Mouse (Mus musculus) thymus, postnatal 0 days (tissue): ENCODE results near the gene Nodal. TPM values are rescaled to one million over a fixed set of nuclear protein-coding genes. Genes with fewer than 3 reads are reported as not detected.
A peak's percentile ranks its signal among the peaks of the same experiment; 100 is the strongest.

Experiments used
- DNase-seq: peaks from one replicate; pipeline ENCODE4 v3.0.0-alpha.2; 2015; ENCODE audit warnings: low spot score
- polyA plus RNA-seq: library from polyadenylated mRNA; unstranded; fragments of >200 nt; fragmentation: Nextera tagmentation; extraction: Ambion mirVana; gene quantifications from 2 replicates; pipeline ENCODE4 v1.2.1, GENCODE M21; 2015

Gene Nodal
- 0.08 TPM in 2 replicates for polyA plus RNA-seq

DNA sequence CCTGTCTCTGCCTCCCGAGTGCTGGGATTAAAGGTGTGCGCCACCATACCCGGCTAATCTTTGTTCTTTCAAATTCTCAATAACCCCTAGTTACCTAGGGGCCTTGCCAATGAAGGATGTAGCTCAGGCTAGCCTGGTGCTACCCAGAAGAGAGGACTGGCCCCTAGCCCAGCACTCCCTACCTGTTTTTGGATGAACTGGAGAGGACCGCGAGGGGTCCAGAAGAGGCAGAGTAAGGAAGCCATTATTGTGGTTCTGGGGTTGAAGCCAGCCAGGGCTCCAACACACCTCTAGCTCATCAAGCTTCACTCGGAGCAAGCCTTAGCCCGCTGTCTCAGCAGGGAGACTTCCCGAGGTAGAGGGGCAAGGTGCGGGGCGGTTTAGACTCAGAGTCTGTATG is at the start of gene Nodal:
Nodal (plus strand) TSS at position 301 of the 400 bp plus-strand sequence.
- DNase-seq: no peak

DNA sequence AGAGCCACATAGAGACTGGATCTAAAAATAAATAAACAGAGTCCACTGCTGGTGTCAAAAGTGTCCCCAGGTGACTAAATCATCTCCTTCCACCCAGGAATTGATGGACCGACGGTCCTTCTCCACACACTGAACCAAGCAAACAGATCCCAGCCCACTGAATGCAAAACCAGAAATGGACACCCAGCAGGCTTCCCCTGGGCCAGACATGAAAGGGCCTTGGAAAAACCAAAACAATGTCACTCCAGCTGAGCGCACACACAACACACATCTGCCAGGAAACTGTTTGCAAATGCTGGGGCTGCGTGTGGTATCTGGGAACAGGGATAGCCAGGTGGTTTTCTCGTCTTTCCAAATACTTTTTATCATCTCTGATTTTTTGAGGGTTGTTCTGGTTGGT is 48.0 kb upstream of the Nodal start:
- DNase-seq: no peak

DNA sequence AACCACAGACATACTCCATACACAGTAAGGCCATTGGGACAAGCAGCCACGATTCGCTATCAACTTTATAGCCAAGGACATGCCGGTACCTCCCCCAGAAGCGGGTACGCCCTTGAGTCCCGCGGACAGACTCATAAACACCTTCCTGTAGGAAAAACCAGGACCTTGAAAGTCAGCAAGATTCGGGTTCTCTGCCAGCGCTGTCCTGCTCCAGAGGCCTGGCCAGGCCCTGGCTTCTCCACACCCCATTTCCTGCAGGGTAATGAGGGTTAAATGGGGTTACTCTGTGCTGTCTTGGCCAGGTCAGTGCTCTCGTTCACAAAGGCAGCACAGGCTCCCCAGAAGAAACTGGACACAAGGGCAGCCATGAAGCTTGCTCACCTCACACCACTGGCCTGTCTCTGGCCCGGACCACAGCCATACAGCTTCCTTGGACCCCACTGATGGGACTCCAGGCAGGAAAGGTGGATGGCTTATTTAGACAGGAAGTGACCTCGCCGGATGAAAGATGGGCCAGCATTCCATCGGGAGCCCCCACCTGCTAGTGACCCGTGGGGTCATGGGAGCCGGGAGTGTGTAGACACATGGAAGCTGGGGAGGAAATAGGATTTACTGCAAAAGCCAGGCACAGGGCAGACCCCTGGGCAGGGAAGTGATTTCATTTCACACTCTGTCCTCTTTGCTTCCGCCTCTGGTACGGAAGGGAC is 47.3 kb upstream of the Nodal start:
- no peak for DNase-seq

DNA sequence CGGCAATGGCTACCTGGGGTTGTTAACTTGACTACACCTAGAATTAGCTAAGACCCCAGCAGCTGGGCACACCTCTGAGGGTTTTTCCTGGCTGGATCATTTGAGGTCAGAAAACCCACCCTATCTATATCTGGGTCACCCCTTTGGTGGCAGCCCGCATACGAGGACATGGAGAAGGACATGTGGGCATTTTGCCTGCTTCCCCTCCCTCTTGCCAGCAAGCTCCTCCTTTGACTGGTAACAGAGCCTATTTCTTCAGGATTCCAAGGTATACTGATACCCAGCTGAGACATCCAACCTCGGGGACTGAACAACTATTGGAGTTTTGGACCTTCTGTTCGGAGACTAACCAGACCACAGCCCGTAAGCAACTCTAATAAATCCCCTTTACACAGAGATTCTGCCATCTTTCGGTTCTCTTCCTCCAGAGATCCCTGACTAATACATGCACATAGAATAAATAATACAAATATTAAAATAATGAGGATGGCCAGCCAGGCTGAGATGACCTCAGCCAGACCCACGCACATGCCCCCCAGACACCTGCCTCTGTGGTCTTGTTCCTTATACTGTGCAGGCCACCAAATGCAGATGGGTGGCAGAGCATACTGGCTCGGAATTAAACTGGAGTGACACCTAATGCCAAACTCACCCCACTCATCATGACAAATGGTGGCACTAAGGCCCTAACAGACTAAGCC is 45.7 kb upstream of the Nodal start:
- DNase-seq: no peak

DNA sequence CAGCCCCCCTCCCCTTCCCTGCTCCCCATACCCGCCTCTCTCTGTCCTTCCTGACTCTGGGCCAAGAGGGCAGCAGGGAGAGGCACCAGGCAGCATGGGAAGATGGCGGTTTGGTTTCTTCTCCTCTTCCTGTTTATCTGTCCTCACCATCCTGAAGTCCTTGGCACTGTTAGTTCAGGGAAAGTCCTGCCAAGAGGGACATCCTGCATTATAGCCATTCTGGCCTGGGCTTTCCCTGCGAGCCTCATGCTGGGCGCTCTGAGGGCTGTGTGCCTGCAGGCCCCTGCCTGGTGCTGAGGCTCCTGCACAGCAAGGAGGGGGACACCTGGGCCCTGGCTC is 45.2 kb upstream of the Nodal start:
- no peak for DNase-seq

DNA sequence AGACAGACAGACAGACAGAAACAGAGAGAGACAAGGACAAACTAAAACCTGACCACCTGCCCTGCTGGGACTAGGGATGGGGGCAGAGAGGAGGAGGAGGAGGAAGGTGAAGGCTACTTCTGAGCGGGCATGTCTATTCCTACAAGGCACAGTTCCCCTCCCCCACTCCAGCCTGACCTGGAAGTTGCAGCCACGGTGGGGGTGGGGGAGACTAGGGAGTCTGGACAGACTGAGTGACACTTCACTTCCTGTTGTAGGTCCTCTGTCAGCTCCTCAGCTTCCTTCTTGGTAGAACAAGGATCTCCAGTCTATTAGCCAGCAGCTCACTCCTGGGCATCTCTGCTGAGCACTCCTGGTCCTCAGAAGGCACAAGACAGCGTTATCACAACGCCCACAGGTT is 43.7 kb upstream of the Nodal start:
- DNase-seq: no peak

DNA sequence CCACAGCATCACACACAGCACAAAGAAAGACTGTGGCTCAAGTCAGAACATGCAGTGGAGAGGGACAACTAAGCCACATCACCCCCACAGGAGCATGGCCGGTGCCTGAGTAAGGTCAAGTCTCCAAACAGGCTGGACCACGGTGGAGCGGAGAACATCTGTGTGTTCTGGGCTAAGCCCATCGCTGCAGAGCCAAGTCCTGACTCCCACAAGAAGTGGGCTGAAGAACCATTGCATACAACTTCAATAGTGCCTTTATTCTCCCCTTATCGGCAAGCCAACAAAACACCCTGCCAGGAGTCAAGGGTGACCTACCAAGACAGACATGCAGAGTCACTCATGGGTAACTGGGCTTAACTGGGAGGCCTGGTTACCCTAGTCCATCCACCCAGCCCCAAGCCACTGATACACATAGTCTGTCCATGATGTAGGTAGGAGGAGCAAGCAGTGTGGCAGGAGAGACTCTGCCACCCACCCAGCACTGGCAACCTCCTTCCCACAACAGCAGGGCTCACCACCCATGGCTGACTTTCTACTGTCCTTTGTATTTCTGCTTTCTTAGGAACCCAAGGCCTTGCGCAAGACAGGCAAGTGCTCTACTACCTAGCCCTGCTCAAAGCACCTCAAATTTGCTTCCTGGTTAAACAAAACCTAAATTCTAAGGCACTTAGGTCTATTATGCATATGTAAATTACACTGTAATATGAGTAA is 42.8 kb upstream of the Nodal start:
- no peak for DNase-seq

DNA sequence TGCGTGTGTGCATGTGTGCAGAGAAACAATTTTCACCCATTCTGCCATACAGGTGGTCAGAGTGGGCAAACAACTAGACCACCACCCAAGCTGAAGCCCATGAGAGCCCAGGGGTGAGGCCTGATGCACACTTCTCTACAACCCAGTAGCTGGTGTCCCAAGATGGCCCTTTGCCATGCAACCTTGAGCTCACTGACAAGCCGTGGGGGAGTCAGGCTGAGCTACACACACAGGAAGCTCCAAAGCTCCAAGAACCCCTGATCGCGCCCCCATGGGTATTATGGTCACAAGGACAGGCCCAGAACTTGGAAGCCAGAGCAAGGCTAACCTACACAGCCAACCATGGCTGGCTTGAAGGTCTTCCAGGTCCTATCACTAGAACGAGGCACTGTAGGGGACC is 39.7 kb upstream of the Nodal start:
- DNase-seq: no peak

DNA sequence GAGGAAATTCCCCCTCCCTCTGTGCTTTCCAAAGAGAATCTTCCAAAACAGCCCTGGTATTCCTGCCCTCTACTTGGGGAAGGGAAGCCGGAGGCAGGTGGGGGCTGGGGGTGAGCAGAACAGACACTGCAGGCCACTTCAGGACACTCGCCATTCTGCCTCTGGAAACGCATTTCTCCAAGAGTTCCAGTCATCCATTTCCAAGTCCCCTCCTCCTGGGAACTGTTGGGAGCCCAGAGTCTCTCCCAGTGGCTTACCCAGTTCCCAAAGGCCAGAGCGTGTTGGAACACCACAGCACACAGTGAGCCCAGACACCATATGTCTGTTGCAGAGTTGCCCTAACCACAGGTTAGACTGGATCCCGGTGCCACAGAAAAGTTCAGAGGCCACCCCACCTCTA is 39.1 kb upstream of the Nodal start:
- DNase-seq: no peak

DNA sequence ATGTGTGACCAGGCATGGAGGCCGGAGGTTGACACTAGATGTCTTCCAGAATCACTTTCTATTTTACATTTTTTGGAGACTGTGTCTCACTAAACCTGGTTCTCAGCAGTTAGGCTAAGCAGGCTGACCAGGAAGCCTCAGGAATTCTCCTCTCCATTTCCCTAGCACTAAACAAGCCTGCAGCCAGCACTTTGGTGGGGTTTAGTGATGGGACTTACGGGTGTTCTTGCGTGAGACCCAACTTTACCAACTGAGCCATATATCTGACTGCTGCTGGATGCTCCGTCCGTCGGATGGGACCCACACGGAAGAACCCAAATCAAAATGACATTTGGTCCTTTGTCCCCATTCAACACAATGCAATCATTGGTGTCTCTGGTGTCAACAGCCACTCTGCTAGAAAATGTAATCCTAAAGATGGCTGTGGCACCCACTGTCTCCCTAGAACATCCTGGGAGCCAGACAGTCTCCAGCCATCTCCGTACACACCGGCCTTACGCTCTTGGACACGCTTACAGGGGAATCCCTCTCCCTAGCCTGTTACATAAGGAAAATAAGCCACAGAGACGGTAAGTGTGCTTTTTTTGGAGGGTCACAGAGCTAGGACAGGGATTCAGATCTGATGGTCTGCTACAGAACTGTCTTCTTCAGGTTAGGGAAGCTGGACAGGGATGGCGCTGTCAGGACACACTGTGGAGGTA is 38.3 kb upstream of the Nodal start:
- DNase-seq: no peak

DNA sequence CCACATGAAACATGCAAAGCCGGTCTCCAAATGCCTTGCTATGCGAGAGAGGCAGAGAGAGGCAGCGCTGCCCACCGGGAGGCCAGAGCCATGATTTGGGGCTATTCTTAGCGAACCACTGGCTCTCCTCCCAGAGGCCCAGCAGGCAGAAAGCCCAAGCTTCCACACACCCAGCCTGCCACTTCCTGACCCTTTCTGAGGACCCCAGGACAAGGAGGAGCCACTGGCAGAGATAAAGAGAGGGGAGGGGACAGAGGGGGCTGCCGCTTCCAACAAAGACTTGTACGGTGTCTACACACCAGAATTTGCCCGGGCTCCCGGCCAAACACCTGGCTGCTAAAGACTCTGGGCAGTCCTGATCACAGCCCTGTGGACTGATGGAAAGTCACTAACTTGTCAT is 37.6 kb upstream of the Nodal start:
- no peak for DNase-seq

DNA sequence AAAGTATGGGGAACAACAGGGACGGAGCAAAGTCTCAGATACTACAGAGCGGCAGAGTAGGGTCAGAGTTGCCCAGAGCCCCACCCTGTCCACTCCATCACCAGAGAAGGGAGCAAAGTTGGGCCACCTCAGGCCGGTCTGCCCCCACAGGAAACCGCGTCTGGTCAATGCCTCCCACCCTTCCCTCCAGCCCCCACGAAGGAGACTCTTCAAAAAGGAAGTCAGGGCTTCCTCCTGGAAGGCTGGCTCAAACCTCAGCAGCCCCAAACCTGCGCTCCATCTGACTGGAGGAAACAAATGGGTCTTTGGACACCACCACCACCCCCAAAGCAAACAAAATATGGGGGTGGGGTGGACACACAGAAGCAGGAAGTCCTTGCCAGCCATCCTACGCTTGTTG is 35.9 kb upstream of the Nodal start:
- DNase-seq: no peak

DNA sequence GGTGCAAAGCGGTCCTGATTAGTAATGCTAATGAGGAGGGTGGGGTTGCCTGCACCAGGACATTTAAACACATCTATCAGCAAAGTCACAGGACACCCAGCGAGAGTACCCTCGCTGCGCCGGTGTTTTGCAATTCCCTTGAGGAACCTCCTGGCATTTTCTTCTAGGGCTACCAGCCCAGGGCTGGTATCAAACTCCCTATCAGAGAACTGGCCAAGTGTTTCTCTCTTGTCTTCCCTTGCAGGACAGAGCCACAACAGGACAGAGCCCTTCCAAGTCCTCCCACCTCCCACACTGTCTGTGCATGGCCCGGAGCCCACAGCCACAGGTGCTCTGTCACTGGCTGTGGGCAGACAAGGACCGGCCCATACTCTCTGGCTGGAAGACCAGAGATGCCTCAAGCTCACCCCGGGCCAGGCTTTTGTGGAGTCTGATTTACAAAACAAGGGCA is 35.5 kb upstream of the Nodal start:
- no peak for DNase-seq

DNA sequence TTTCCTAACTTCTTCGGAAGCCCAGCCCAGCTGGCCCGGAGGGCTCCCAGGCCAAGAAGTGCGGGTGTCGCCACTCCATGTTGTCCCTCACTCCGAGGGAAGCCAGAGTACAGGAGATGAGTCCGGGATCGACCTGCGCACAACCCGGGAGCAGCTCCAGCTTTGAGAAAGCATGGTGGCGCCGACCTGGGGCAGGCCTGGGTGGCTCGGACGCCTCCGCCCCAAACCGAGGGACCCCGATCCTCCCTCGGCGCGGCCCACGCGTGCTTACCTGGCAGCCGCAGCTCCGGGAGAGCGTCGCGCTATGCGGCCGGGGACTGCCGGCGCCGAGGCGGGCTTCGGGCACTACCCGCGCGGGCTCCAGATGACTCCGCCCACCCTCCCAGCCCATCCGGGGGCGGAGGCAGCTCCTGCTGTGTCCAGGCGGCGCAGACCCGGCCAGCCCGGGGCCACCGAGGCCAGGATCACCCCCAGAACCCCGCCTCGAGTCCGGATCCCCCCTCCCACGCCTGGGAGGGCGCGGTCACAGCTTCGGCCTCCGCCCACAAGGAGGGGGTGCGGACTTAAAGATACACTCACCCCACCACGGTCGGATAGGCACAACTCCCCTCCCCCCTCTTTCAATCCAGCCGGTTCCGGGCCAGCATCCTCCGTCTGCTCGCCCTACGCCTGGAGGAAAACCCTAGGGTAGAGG is 34.6 kb upstream of the Nodal start, which contains the start of gene Pald1:
Pald1 (minus strand) TSS at position 510 of the 694 bp plus-strand sequence.
- DNase-seq: peak; percentile 9

DNA sequence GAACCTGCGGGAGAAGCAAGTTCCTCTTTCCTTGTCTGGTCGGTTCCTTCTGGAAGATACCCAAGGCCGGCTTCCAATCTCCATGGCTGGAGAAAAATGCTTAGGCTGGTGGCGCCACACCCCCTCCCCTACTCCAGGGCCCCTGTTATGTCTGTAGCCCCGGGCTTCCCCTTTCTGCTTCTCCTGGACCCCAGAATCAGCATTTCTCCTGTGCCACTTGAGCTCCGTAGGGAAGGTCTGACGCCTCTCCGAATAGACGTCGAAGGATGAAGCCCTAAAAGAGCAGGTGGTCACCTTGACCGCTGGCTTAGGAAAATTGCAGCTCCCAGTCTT is 34.1 kb upstream of the Nodal start:
- DNase-seq: no peak

DNA sequence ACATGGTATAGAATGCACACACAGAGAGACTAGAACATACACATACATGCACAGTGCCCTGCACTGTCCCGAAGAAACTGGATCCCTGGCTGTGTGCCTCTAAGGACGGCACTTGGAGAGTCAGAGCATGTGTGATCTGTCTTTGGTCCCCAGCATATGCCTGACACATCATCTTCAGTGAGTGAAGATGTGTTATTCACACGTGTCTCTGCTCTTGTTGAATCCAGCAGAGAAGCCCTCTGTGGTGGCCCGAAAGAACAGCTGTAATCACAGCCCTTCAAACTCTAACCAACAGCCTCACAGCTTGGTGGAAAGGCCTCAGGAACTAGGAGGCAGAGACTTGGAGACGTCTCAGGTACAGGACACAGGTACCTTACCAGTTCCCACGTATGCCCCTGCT is 32.6 kb upstream of the Nodal start:
- no peak for DNase-seq

DNA sequence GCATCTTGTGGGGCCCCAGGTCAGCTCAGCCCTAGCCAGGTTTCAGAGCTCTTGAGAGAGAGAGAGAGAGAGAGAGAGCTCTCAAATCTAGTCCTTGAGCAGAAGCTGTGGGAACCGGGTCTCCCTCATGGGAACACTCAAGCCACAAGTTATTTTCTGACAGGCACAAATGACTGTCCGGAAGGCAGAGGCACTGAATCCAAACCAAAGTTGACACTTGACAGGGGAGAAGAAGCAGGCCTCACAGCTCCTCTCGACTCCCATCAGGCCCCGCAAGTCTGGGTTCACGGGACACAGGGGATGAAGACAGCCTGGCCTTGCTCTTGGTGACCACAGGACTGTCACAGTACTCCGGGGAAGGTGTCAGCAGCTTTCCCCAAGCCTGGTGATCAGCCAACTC is 31.5 kb upstream of the Nodal start:
- DNase-seq: no peak

DNA sequence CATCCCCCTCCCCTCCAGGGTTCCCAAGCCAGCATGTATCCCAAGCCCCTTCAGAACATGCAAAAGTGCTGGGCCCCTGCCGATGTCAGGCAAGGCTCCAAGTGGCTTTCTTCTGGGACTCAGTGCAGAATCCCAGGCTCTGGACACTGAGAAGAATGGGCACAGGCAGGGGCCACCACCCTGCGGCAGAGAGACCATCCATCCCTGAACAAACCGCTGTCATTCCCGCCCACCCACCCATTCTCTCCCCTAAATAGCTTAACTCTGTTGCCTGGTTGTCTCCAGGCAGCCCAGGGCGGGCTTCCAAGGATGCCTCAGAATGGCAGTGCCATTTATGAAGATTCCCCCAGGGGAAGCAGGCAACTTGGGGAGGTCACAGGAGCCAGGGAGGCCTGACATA is 28.8 kb upstream of the Nodal start:
- DNase-seq: no peak

DNA sequence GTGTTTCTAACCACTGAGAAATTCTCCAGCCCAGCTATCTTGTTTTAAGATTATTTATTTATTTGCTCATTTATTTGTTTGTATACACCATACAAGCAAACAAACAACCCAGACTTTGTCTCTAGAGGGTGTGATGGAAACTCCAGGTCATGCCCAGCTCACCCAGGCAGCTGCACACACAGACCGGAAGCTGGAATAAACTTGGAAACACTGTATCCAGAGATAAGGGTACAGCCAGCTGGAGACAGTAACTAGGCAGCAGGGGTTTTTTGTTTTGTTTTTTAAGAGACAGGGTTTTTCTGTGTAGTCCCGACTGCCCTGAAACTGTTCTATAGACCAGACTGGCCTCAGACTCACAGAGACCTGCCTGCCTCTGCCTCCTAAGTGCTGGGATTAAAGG is 27.6 kb upstream of the Nodal start:
- no peak for DNase-seq

DNA sequence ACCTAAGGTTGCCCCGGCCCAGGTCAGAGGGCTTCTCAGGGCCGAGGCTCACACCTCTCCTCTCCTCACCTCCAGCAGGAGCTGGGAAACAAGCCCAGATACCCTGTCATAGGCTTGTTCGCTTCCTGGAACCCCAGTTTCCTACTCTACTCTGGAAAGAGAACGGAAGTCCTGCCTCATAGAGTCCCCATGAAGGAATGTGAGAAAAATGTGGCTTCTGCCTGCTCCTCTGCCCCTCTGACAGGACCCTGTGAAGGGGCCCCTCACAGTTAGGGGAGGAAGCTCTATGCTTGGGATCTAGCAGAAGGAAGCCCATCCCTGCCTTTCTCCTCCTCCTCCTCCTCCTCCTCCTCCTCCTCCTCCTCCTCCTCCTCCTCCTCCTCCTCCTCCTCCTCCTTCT is 25.2 kb upstream of the Nodal start:
- no peak for DNase-seq

DNA sequence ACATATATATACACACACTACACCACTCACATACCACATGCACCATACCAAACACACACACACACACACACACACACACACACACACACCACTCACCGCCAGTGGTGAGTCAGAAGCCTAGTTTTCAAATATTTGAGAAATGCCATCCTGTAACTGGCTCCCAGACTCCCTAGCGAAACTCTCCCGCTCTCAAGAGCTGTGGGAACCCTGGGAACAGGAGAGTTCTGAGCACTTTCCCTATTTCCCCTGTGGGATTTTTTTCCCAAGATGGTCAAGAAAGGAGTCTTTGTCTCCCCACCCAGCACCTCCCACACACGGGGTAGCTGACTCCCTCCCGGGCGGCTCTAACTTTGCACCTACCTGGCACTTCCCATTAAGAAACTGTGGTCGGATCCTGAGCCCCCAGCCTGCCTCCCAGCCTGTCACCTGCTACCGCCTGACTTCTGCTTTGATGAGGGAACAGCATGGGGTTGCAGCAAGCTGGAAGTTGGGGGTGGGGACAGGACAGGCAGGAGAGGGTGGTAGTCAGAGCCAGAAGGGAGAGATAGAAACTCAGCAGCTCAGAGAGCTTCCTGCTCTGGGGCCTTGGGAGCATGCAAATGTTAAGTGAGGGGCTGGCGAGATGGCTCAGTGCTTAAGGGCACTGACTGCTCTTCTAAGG is 23.2 kb upstream of the Nodal start:
- DNase-seq: no peak
